Mouse (Mus musculus) cerebellum, adult 18-20 months (tissue): ENCODE results near the gene Olfr887.

Source experiments
- DNase-seq, 2 experiments: peaks; one replicate each; pipeline ENCODE4 v3.0.0; 2021

Gene Olfr887

DNA sequence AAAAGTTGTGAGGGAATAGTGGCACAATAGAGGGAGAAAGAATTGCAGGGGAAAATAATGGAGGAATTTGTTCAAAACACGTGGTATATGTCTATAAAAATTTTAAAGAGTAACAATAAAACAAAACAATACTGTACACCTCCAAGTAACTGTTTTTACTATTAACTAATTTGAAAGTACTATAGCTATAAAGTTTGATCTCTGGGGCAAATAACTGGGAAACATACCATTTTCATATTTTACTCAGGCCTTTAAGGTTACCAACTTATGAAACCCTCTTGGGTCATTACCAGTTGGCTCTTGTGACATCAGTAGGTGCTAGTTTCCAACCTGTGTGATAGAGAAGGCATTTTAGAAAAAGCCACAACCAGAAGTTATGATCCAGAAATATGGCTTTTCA lies at the start of gene Olfr887:
TSS of gene Olfr887 (plus strand) at position 301 of the 400 bp plus-strand sequence.
- DNase-seq, result no peak

GRCm38 (mm10) chr9:38046255-38046654 lies 37.6 kb upstream of the Olfr887 start, which contains the start of gene Olfr884:
Olfr884 (plus strand) TSS chr9:38046555.
- DNase-seq, result no peak

- no peak for DNase-seq
Measured at GRCm38 (mm10) chr9:38061022-38061421, 22.9 kb upstream of the Olfr887 start, which contains the start of gene Olfr885. Olfr885 (plus strand) TSS chr9:38061322.

- DNase-seq, result no peak
Measured at GRCm38 (mm10) chr9:38107828-38108227, 24.0 kb downstream of the Olfr887 start, which contains the start of gene Olfr888. Olfr888 (plus strand) TSS chr9:38108128.

DNA sequence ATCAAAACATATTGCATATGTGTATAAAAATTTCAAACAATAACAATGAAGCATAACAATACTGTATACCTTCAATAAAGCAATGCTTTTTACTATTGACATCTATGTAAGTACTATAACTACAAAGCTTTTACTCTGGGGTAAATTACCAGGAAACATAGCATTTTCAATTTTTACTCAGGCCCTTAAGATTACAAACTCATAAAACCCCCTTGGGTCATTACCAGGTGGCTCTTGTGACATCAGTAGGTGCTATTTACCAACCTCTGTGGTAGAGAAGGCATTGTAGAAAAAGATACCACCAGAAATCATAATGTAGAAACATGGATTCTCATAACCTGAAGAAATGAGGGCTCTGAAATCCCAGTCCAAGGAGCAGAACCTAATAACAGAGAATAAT lies 31.0 kb downstream of the Olfr887 start, which contains the start of gene Olfr889:
TSS of gene Olfr889 (plus strand) at position 301 of the 400 bp plus-strand sequence.
- no peak for DNase-seq
